Mouse (Mus musculus): ENCODE results near the gene St6galnac6. TPM values are rescaled to one million over a fixed set of nuclear protein-coding genes. Genes with fewer than 3 reads are reported as not detected.

The St6galnac6 gene
- total RNA-seq, 2 experiments from 2014 or later, result 46.8 to 56.5 TPM

- no peak for TF ChIP-seq CTCF (IDR thresholded peaks at IDR 0.05)
- DNase-seq, result peak; percentile 93
- peak overlapping the region; percentile 97 for H3K27ac ChIP-seq
- H3K4me3 ChIP-seq, result peak overlapping the region; percentile 86
- intact Hi-C loops (cut with DNase I), result no loop called here
Measured at GRCm38 (mm10) chr2:32625873-32626694, 26.6 kb downstream of the St6galnac6 start.

DNA sequence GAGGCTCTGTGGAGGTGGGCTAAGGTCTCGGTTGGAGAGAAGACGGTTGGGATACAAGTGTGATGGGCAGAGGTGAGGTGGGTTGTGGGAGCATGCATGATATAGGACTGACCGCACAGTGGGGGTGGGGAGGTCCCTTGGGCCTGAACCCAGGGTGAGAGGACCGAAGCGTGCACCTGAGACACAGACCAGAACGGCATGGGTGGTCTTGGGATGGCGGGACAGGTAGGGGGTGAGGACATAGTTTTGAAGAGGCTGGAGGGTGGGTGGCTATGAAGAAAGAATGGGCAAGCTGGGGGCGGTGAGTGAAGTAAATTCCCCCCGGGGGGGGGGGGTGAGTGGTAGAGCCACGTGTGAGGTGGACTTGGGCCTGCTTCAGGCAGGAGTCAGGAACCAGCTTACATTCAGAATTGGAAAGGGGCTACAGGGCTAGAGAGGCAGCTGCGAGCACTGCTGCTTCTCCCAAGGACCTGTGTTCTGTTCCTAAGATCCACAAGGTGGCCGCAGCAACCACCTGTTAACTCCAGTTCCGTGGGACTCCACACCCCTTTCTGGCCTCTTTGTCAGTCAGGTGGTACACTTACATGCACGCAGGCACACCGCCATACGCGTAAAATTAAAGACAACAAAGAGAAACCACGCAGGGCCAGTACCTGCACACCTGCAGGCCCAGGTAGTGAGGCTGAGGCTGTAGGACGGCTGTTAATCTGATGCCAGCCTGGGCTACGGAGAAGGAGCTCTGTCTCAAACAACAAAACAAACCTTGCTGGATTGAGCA, 27.9 kb downstream of the St6galnac6 start:
- no peak for TF ChIP-seq CTCF (IDR thresholded peaks at IDR 0.05)
- DNase-seq, result peak; percentile 63
- H3K4me3 ChIP-seq, result peak overlapping the region; percentile 86
- H3K27ac ChIP-seq, result peak overlapping the region; percentile 97
- intact Hi-C loops (cut with DNase I), result no loop called here

- no peak for TF ChIP-seq CTCF (IDR thresholded peaks at IDR 0.05)
- H3K4me3 ChIP-seq, result peak overlapping the region; percentile 86
- intact Hi-C loops (cut with DNase I), result no loop called here
- peak; percentile 65 for DNase-seq
- H3K27ac ChIP-seq, result peak overlapping the region; percentile 97
Measured at GRCm38 (mm10) chr2:32628044-32628550, 28.6 kb downstream of the St6galnac6 start.

GRCm38 (mm10) chr2:32628729-32629128, 29.2 kb downstream of the St6galnac6 start:
- TF ChIP-seq CTCF (IDR thresholded peaks at IDR 0.05), result no peak
- Histone ChIP-seq H3K27ac (peak overlapping the region; percentile 97), H3K4me3 (peak overlapping the region; percentile 86)
- DNase-seq, result peak; percentile 92
- intact Hi-C loops (cut with DNase I), result no loop called here

GRCm38 (mm10) chr2:32629276-32629976, 29.9 kb downstream of the St6galnac6 start:
- Histone ChIP-seq H3K4me3 (peak overlapping the region; percentile 86), H3K27ac (peak overlapping the region; percentile 97)
- intact Hi-C loops (cut with DNase I), result no loop called here
- DNase-seq, result peak; percentile 66
- TF ChIP-seq CTCF (IDR thresholded peaks at IDR 0.05), result no peak

DNA sequence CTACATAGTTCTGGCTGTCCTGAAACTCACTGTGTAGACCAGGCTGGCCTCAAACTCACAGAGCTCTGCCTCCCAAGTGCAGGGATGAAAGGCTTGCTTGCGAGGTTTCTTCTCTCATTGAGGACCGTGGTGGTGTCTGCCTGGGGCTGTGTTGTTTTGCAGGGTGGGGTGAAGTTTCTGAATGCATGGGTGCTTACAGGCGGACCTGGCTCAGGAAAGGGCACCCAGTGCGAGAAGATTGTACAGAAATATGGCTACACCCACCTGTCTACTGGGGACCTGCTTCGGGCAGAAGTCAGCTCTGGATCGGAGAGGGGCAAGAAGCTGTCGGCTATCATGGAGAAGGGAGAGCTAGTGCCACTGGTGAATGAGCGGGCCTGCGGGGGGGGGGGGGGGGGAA, 30.5 kb downstream of the St6galnac6 start:
- intact Hi-C loops (cut with DNase I), result loop anchor here (5.0 kb wide), 1 partner anchor 42 kb away; no protein-coding TSS in a partner anchor
- Histone ChIP-seq H3K27ac (peak overlapping the region; percentile 97), H3K4me3 (peak overlapping the region; percentile 86)
- TF ChIP-seq CTCF (IDR thresholded peaks at IDR 0.05), result no peak
- peak; percentile 15 for DNase-seq

GRCm38 (mm10) chr2:32631046-32631445, 31.5 kb downstream of the St6galnac6 start:
- peak; percentile 30 for DNase-seq
- no peak for TF ChIP-seq CTCF (IDR thresholded peaks at IDR 0.05)
- Histone ChIP-seq H3K4me3 (peak overlapping the region; percentile 86), H3K27ac (peak overlapping the region; percentile 97)
- intact Hi-C loops (cut with DNase I), result loop anchor here (1.0 to 5.0 kb wide), 2 partner anchors 41 to 58 kb away; no protein-coding TSS in a partner anchor

GRCm38 (mm10) chr2:32631737-32632394, 32.4 kb downstream of the St6galnac6 start:
- DNase-seq, result peak; percentile 87
- intact Hi-C loops (cut with DNase I), result loop anchor here (1.0 to 5.0 kb wide), 2 partner anchors 40 to 57 kb away; no protein-coding TSS in a partner anchor
- H3K27ac ChIP-seq, result peak overlapping the region; percentile 97
- TF ChIP-seq CTCF (IDR thresholded peaks at IDR 0.05), result peak; percentile 97
- peak overlapping the region; percentile 86 for H3K4me3 ChIP-seq

GRCm38 (mm10) chr2:32633660-32634059, 34.2 kb downstream of the St6galnac6 start:
- Histone ChIP-seq H3K27ac (peak overlapping the region; percentile 97), H3K4me3 (peak overlapping the region; percentile 86)
- intact Hi-C loops (cut with DNase I), result loop anchor here (5.0 kb wide), 1 partner anchor 39 kb away; no protein-coding TSS in a partner anchor
- TF ChIP-seq CTCF (IDR thresholded peaks at IDR 0.05), result no peak
- peak; percentile 86 for DNase-seq

DNA sequence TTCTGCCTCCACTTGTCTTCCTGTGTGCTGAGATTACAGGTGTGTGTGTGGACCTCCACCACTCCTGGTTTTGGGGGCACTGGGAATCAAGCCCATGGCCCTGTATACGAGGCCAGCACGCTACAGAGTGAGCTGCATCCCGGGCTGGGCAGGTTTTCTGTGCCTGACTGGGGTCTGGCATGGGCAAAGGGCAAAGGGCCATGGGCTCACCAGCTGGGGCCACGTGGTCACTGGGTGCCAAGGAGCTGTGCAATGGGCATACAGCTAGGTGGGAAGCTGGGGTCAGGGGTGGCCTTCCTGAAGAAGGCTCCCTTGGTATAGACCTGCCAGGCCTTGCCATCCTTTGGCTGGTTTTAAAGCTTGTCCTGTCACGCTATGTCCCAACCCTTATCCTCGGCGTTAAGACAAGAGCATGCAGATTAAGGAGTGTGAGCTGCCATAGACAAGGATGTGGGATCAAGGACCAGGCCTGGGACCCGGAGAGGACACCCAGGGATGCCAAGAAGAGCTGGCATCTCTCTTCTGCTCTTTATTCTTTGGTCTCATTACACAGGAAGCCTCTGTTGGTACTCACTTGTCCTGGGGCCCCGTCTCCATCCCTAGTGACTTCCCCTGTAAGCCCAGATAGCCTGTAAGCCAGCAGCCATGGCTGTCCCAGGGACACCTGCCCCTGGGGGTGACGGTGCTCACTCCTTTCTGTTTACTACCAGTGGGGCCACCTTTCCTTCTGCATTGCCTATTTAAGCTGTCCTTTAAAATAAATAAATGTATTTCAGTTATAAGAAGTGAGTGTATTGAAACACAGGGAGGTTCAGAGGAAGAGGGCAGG, 35.0 kb downstream of the St6galnac6 start:
- DNase-seq, result peak; percentile 55
- peak overlapping the region; percentile 86 for H3K4me3 ChIP-seq
- intact Hi-C loops (cut with DNase I), result loop anchor here (5.0 kb wide), 1 partner anchor 38 kb away; no protein-coding TSS in a partner anchor
- TF ChIP-seq CTCF (IDR thresholded peaks at IDR 0.05), result no peak
- H3K27ac ChIP-seq, result peak overlapping the region; percentile 97

DNA sequence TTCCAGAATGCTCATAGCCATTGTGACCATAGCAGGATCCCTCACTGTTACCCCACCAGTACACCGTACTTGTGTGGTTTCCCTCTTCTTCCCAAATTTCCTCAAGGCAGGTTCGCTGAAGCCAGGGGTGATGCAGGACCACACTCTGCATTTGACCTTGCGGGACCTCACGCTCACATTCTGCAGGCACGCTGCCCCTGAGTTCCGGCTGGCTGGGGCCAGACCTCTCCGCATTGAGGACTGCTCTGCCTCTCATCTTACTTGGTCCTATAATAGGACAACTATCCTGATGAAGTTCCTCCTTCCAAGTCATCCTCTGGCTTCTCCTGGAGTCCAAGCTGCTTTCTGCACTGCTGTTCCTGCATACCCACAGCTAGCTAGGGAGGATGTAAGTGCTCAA, 37.1 kb downstream of the St6galnac6 start:
- no peak overlapping the region for H3K4me3 ChIP-seq
- no peak for TF ChIP-seq CTCF (IDR thresholded peaks at IDR 0.05)
- peak overlapping the region; percentile 60 for H3K27ac ChIP-seq
- intact Hi-C loops (cut with DNase I), result no loop called here
- peak; percentile 61 for DNase-seq

Measured in gastrocnemius, adult 2 months (tissue).